Mouse (Mus musculus) midbrain, embryonic 16.5 days (tissue): Measurements from ENCODE around the gene Tnik. TPM values are rescaled to one million over a fixed set of nuclear protein-coding genes. Genes with fewer than 3 reads are reported as not detected.

Source experiments
- ATAC-seq: fragments of 200-750 bp; cut with Nextera tagmentation; 2 replicates; pipeline ENCODE4 v1.8.0; 2017; ENCODE audit warnings: moderate TSS enrichment
- H3K27ac ChIP-seq: fragments of 300-500 bp; sonication (generic); 2 replicates; pipeline ENCODE4 v1.5.1; 2014; ENCODE audit warnings: mild to moderate bottlenecking, low read length, mixed read lengths
- H3K27me3 ChIP-seq: fragments of 300-500 bp; sonication (generic); 2 replicates; pipeline ENCODE4 v1.6.1; 2014; ENCODE audit warnings: low read depth, low read length, mixed read lengths; ENCODE audit not compliant: control insufficient read depth, insufficient read depth
- H3K36me3 ChIP-seq: fragments of 300-500 bp; sonication (generic); 2 replicates; pipeline ENCODE4 v1.6.1; 2014; ENCODE audit warnings: mild to moderate bottlenecking, low read length, moderate library complexity, mixed read lengths; ENCODE audit not compliant: control insufficient read depth, insufficient read depth
- H3K4me1 ChIP-seq: fragments of 300-500 bp; sonication (generic); 2 replicates; pipeline ENCODE4 v1.6.1; 2014; ENCODE audit warnings: mild to moderate bottlenecking, low read length, mixed read lengths; ENCODE audit not compliant: control insufficient read depth, insufficient read depth
- H3K4me2 ChIP-seq: fragments of 300-500 bp; sonication (generic); 2 replicates; pipeline ENCODE4 v1.6.1; 2014; ENCODE audit warnings: mild to moderate bottlenecking, low read length, mixed read lengths
- H3K4me3 ChIP-seq: fragments of 300-500 bp; sonication (generic); 2 replicates; pipeline ENCODE4 v1.5.1; 2014; ENCODE audit warnings: low read depth, mild to moderate bottlenecking, low read length, moderate library complexity, mixed read lengths
- H3K9ac ChIP-seq: fragments of 300-500 bp; sonication (generic); 2 replicates; pipeline ENCODE4 v1.6.1; 2014; ENCODE audit warnings: low read depth, low read length, mixed read lengths
- H3K9me3 ChIP-seq: fragments of 300-500 bp; sonication (generic); replicated peaks from 2 replicates; pipeline ENCODE4 v1.6.1; 2014; ENCODE audit warnings: mild to moderate bottlenecking, low read length, mixed read lengths; ENCODE audit not compliant: control insufficient read depth, poor library complexity, severe bottlenecking
- WGBS: fragments of 180-500 bp; shearing (Covaris S2); extraction: QIAGEN DNeasy Blood & Tissue Kit; methylation state at CpG from one replicate; pipeline ENCODE4 v1.1.7; 2014; 5-methylcytosine and 5-hydroxymethylcytosine counted together
- polyA plus RNA-seq: library from polyadenylated mRNA; unstranded; fragments of >200 nt; fragmentation: Nextera tagmentation; extraction: Ambion mirVana; gene quantifications from 2 replicates; pipeline ENCODE4 v1.2.1, GENCODE M21; 2015

Gene Tnik
- polyA plus RNA-seq, 1 experiment from 2014 or later: 68.2 TPM

GRCm38 (mm10) chr3:28255711-28256110 is 7.3 kb upstream of the Tnik start:
- no peak overlapping the region for H3K27ac ChIP-seq
- H3K4me2 ChIP-seq: no peak overlapping the region
- no peaks in the 10 kb centered on the region for H3K27me3 ChIP-seq
- 87% methylated on average over 7 of the region's 7 CpGs for WGBS
- H3K4me3 ChIP-seq: no peak overlapping the region
- no peak for ATAC-seq
- H3K9me3 ChIP-seq: no peaks in the 10 kb centered on the region
- no peak overlapping the region for H3K9ac ChIP-seq
- no peaks in the 10 kb centered on the region for H3K4me1 ChIP-seq
- H3K36me3 ChIP-seq: no peaks in the 10 kb centered on the region

GRCm38 (mm10) chr3:28262371-28263001 is 528 bp upstream of the Tnik start:
- Histone ChIP-seq H3K27ac (peak overlapping the region; percentile 98), H3K9ac (peak overlapping the region; percentile 97), H3K4me2 (peak overlapping the region; percentile 64), H3K4me1 (peaks cover 16% of the 10 kb centered on the region), H3K27me3 (no peaks in the 10 kb centered on the region), H3K36me3 (no peaks in the 10 kb centered on the region), H3K9me3 (no peaks in the 10 kb centered on the region), H3K4me3 (peak overlapping the region; percentile 80)
- WGBS: under 1% methylated on average over 33 of the region's 33 CpGs
- ATAC-seq: peak; percentile 72

GRCm38 (mm10) chr3:28263948-28264840 is 1.2 kb downstream of the Tnik start:
- peak; percentile 34 for ATAC-seq
- H3K4me1 ChIP-seq: peaks cover 30% of the 10 kb centered on the region
- H3K36me3 ChIP-seq: no peaks in the 10 kb centered on the region
- H3K4me2 ChIP-seq: peak overlapping the region; percentile 64
- peak overlapping the region; percentile 98 for H3K27ac ChIP-seq
- no peaks in the 10 kb centered on the region for H3K9me3 ChIP-seq
- no peaks in the 10 kb centered on the region for H3K27me3 ChIP-seq
- WGBS: under 1% methylated on average over 26 of the region's 26 CpGs
- peak overlapping the region; percentile 97 for H3K9ac ChIP-seq
- H3K4me3 ChIP-seq: peak overlapping the region; percentile 80

- Histone ChIP-seq H3K27ac (peak overlapping the region; percentile 98), H3K36me3 (no peaks in the 10 kb centered on the region), H3K9ac (peak overlapping the region; percentile 97), H3K4me2 (peak overlapping the region; percentile 64), H3K4me3 (peak overlapping the region; percentile 80), H3K4me1 (peaks cover 33% of the 10 kb centered on the region), H3K9me3 (no peaks in the 10 kb centered on the region), H3K27me3 (no peaks in the 10 kb centered on the region)
- 10% methylated on average over 5 of the region's 5 CpGs for WGBS
- ATAC-seq: no peak
Observed at GRCm38 (mm10) chr3:28264841-28265150, 1.8 kb downstream of the Tnik start.

- H3K4me1 ChIP-seq: peaks cover 37% of the 10 kb centered on the region
- peak overlapping the region; percentile 97 for H3K9ac ChIP-seq
- ATAC-seq: peak; percentile 54
- no peaks in the 10 kb centered on the region for H3K9me3 ChIP-seq
- H3K4me2 ChIP-seq: peak overlapping the region; percentile 64
- no peaks in the 10 kb centered on the region for H3K27me3 ChIP-seq
- H3K36me3 ChIP-seq: no peaks in the 10 kb centered on the region
- H3K27ac ChIP-seq: peak overlapping the region; percentile 98
- WGBS: 3% methylated on average over 4 of the region's 4 CpGs
- H3K4me3 ChIP-seq: peak overlapping the region; percentile 80
Observed at GRCm38 (mm10) chr3:28265183-28265582, 2.2 kb downstream of the Tnik start.

GRCm38 (mm10) chr3:28265656-28266055 is 2.6 kb downstream of the Tnik start:
- WGBS: 35% methylated on average over 5 of the region's 5 CpGs
- 0 out of 2 replicates have a peak, but pooled peaks have one; percentile 5 for ATAC-seq
- H3K4me1 ChIP-seq: peaks cover 41% of the 10 kb centered on the region

GRCm38 (mm10) chr3:28267211-28267610 is 4.2 kb downstream of the Tnik start:
- H3K4me3 ChIP-seq: no peak overlapping the region
- H3K27ac ChIP-seq: no peak overlapping the region
- peaks cover 52% of the 10 kb centered on the region for H3K4me1 ChIP-seq
- no peaks in the 10 kb centered on the region for H3K9me3 ChIP-seq
- ATAC-seq: no peak
- H3K27me3 ChIP-seq: no peaks in the 10 kb centered on the region
- no peak overlapping the region for H3K9ac ChIP-seq
- WGBS: 67% methylated on average over 7 of the region's 7 CpGs
- H3K36me3 ChIP-seq: no peaks in the 10 kb centered on the region
- peak overlapping the region; percentile 64 for H3K4me2 ChIP-seq

More at GRCm38 (mm10) chr3:28265656-28266055, 2.6 kb downstream of the Tnik start:
- no peaks in the 10 kb centered on the region for H3K27me3 ChIP-seq
- peak overlapping the region; percentile 98 for H3K27ac ChIP-seq
- peak overlapping the region; percentile 97 for H3K9ac ChIP-seq
- H3K9me3 ChIP-seq: no peaks in the 10 kb centered on the region
- H3K36me3 ChIP-seq: no peaks in the 10 kb centered on the region
- peak overlapping the region; percentile 64 for H3K4me2 ChIP-seq
- H3K4me3 ChIP-seq: peak overlapping the region; percentile 80

GRCm38 (mm10) chr3:28269716-28270115 is 6.7 kb downstream of the Tnik start:
- H3K4me3 ChIP-seq: no peak overlapping the region
- H3K4me1 ChIP-seq: peaks cover 55% of the 10 kb centered on the region
- H3K9ac ChIP-seq: no peak overlapping the region
- WGBS: 45% methylated on average over 2 of the region's 2 CpGs
- H3K36me3 ChIP-seq: no peaks in the 10 kb centered on the region
- H3K4me2 ChIP-seq: no peak overlapping the region
- H3K9me3 ChIP-seq: no peaks in the 10 kb centered on the region
- no peak for ATAC-seq
- H3K27ac ChIP-seq: no peak overlapping the region
- no peaks in the 10 kb centered on the region for H3K27me3 ChIP-seq

- no peak overlapping the region for H3K9ac ChIP-seq
- H3K27ac ChIP-seq: no peak overlapping the region
- H3K4me3 ChIP-seq: no peak overlapping the region
- no peaks in the 10 kb centered on the region for H3K36me3 ChIP-seq
- H3K4me2 ChIP-seq: no peak overlapping the region
- H3K9me3 ChIP-seq: no peaks in the 10 kb centered on the region
- peaks cover 45% of the 10 kb centered on the region for H3K4me1 ChIP-seq
- ATAC-seq: no peak; the same call in 1 of the 2 replicates
- no peaks in the 10 kb centered on the region for H3K27me3 ChIP-seq
Observed at GRCm38 (mm10) chr3:28271884-28272283, 8.9 kb downstream of the Tnik start.
